Mouse (Mus musculus) ovary, postnatal 14 days (tissue): ENCODE measurements at regions not wholly inside any gene's neighbourhood (a gene's known extent, or its start where the extent isn't known, plus 50 kb on each side); places are given as distances from the start of the nearest gene placed in this dataset.

Experiments
- DNase-seq: peaks from one replicate; pipeline ENCODE4 v3.0.0; 2022; ENCODE audit warnings: low spot score

- DNase-seq: no peak
These were observed 553.6 kb upstream of the Tmpo start for GRCm38 (mm10) chr10:91734691-91735090.

- DNase-seq: no peak
These were observed 551.0 kb upstream of the Tmpo start for GRCm38 (mm10) chr10:91732007-91732589.

GRCm38 (mm10) chr10:91730062-91730461 is 548.9 kb upstream of the Tmpo start:
- no peak for DNase-seq

- DNase-seq: no peak
These were observed 538.7 kb upstream of the Tmpo start for GRCm38 (mm10) chr10:91719561-91720371.

- no peak for DNase-seq
These were observed 535.5 kb upstream of the Tmpo start for GRCm38 (mm10) chr10:91716604-91717003.

GRCm38 (mm10) chr10:91714648-91715047 is 533.5 kb upstream of the Tmpo start:
- DNase-seq: no peak

GRCm38 (mm10) chr10:91713529-91713928 is 532.4 kb upstream of the Tmpo start:
- DNase-seq: no peak

- no peak for DNase-seq
These were observed 525.7 kb upstream of the Tmpo start for GRCm38 (mm10) chr10:91706816-91707215.

- no peak for DNase-seq
These were observed 523.6 kb upstream of the Tmpo start for GRCm38 (mm10) chr10:91704751-91705150.

GRCm38 (mm10) chr10:91701822-91702221 is 520.7 kb upstream of the Tmpo start:
- no peak for DNase-seq

GRCm38 (mm10) chr10:91686082-91686618 is 505.0 kb upstream of the Tmpo start:
- no peak for DNase-seq

- DNase-seq: no peak
These were observed 504.3 kb upstream of the Tmpo start for GRCm38 (mm10) chr10:91685164-91686027.

GRCm38 (mm10) chr10:91679641-91680040 is 498.5 kb upstream of the Tmpo start:
- DNase-seq: no peak

GRCm38 (mm10) chr10:91637911-91638310 is 456.8 kb upstream of the Tmpo start:
- no peak for DNase-seq

GRCm38 (mm10) chr10:91628672-91629071 is 447.6 kb upstream of the Tmpo start:
- no peak for DNase-seq

GRCm38 (mm10) chr10:91622281-91622680 is 441.2 kb upstream of the Tmpo start:
- no peak for DNase-seq

- DNase-seq: no peak
These were observed 432.8 kb upstream of the Tmpo start for GRCm38 (mm10) chr10:91613794-91614479.

- no peak for DNase-seq
These were observed 430.9 kb upstream of the Tmpo start for GRCm38 (mm10) chr10:91612052-91612451.

GRCm38 (mm10) chr10:91594891-91595290 is 413.8 kb upstream of the Tmpo start:
- no peak for DNase-seq

- no peak for DNase-seq
These were observed 412.3 kb upstream of the Tmpo start for GRCm38 (mm10) chr10:91593378-91593777.

GRCm38 (mm10) chr10:91591845-91592244 is 410.7 kb upstream of the Tmpo start:
- no peak for DNase-seq

GRCm38 (mm10) chr10:91591398-91591811 is 410.3 kb upstream of the Tmpo start:
- DNase-seq: no peak
